Mouse (Mus musculus): ENCODE data around the gene Pde1a.

DNA sequence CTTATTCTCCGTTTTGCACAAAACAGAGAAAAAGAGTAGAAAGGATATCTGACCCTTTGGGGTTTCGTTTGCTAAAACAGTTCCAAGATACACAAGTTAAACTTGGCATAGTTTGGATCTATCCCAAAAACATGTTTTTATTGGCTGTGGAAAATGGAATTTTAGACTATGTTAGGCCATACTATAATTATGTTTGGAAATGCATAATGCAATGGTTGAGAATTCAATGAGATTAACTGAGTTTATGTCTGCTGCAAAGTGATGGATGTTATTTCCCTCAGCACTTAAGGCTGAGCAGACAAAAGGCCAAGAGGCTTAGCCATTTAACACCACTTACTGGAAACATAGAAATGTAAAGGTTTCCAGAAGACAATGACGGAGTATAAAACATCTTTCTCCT, 75.2 kb downstream of the Pde1a start:
- TF ChIP-seq CTCF (IDR thresholded peaks at IDR 0.05; ENCODE audit: low read depth, low read length) (no peak), TAL1 (conservative IDR thresholded peaks at IDR 0.05; ENCODE audit: low read depth, low read length) (no peak), GATA2 (IDR thresholded peaks at IDR 0.05; ENCODE audit: borderline replicate concordance, low read depth, low read length) (no peak), GATA1 (IDR thresholded peaks at IDR 0.05; ENCODE audit: borderline replicate concordance, low read length) (no peak)
